Mouse (Mus musculus) stomach, postnatal 0 days (tissue): ENCODE measurements around the gene 6030408B16Rik. TPM values are rescaled to one million over a fixed set of nuclear protein-coding genes. Genes with fewer than 3 reads are reported as not detected.
A peak's percentile ranks its signal among the peaks of the same experiment; 100 is the strongest.

Source experiments
- ATAC-seq: fragments of 200-750 bp; cut with Nextera tagmentation; 2 replicates; pipeline ENCODE4 v1.8.0; 2017; ENCODE audit not compliant: low FRiP score, low TSS enrichment
- DNase-seq: peaks from one replicate; pipeline ENCODE4 v3.0.0-alpha.2; 2016; ENCODE audit warnings: low spot score
- H3K27ac ChIP-seq: fragments of 300-500 bp; sonication (generic); replicated peaks from 2 replicates; pipeline ENCODE4 v1.5.1; 2014; ENCODE audit warnings: mild to moderate bottlenecking, control low read depth
- H3K27me3 ChIP-seq: fragments of 300-500 bp; sonication (generic); 2 replicates; pipeline ENCODE4 v1.6.1; 2014; ENCODE audit warnings: low read length; ENCODE audit not compliant: control insufficient read depth, insufficient read depth
- H3K36me3 ChIP-seq: fragments of 300-500 bp; sonication (generic); 2 replicates; pipeline ENCODE4 v1.6.1; 2014; ENCODE audit warnings: low read length, mixed read lengths; ENCODE audit not compliant: control insufficient read depth, insufficient read depth
- H3K4me1 ChIP-seq: fragments of 300-500 bp; sonication (generic); replicated peaks from 2 replicates; pipeline ENCODE4 v1.6.1; 2014; ENCODE audit warnings: antibody characterized with exemption; ENCODE audit not compliant: control insufficient read depth, insufficient read depth
- H3K4me2 ChIP-seq: fragments of 300-500 bp; sonication (generic); replicated peaks from 2 replicates; pipeline ENCODE4 v1.6.1; 2014; ENCODE audit warnings: low read depth, mild to moderate bottlenecking, control low read depth, moderate library complexity
- H3K4me3 ChIP-seq: fragments of 300-500 bp; sonication (generic); 2 replicates; pipeline ENCODE4 v1.5.1; 2014; ENCODE audit warnings: low read depth, low read length, control low read depth
- H3K9ac ChIP-seq: fragments of 300-500 bp; sonication (generic); 2 replicates; pipeline ENCODE4 v1.6.1; 2014; ENCODE audit warnings: mild to moderate bottlenecking, low read length, control low read depth, mixed read lengths
- H3K9me3 ChIP-seq: fragments of 300-500 bp; sonication (generic); 2 replicates; pipeline ENCODE4 v1.6.1; 2016; ENCODE audit warnings: low read length; ENCODE audit not compliant: control insufficient read depth
- CTCF ChIP-seq: IDR thresholded peaks from 2 replicates; pipeline ENCODE4 v1.5.1; 2016; ENCODE audit warnings: antibody characterized with exemption, low read depth, mild to moderate bottlenecking, moderate library complexity
- EP300 ChIP-seq: optimal IDR thresholded peaks from 2 replicates; pipeline ENCODE3; 2016; ENCODE audit warnings: antibody characterized with exemption
- WGBS: fragments of 180-500 bp; shearing (Covaris S2); extraction: QIAGEN DNeasy Blood & Tissue Kit; methylation state at CpG from one replicate; pipeline ENCODE4 v1.1.7; 2014; 5-methylcytosine and 5-hydroxymethylcytosine counted together
- polyA plus RNA-seq: library from polyadenylated mRNA; unstranded; fragments of >200 nt; fragmentation: Nextera tagmentation; extraction: Ambion mirVana; gene quantifications from 2 replicates; pipeline ENCODE4 v1.2.1, GENCODE M21; 2015

6030408B16Rik gene
- polyA plus RNA-seq, 1 experiment from 2014 or later = 2.4 TPM

GRCm38 (mm10) chr15:101255842-101256462, 37.1 kb upstream of the 6030408B16Rik start:
- H3K9me3 ChIP-seq = no peaks in the 10 kb centered on the region
- WGBS = 81% methylated on average over 7 of the region's 7 CpGs
- H3K4me2 ChIP-seq = no peak overlapping the region
- H3K4me3 ChIP-seq = no peak overlapping the region
- no peaks in the 10 kb centered on the region for H3K27me3 ChIP-seq
- no peak for ATAC-seq
- H3K27ac ChIP-seq = no peak overlapping the region
- DNase-seq = no peak
- peaks cover 4% of the 10 kb centered on the region; the same call in 1 of the 2 replicates for H3K4me1 ChIP-seq
- no peak overlapping the region for H3K9ac ChIP-seq
- H3K36me3 ChIP-seq = no peaks in the 10 kb centered on the region
- TF ChIP-seq EP300 (no peak), CTCF (no peak)

GRCm38 (mm10) chr15:101256463-101257206, 36.4 kb upstream of the 6030408B16Rik start:
- no peaks in the 10 kb centered on the region for H3K27me3 ChIP-seq
- no peak for DNase-seq
- H3K4me2 ChIP-seq = no peak overlapping the region
- H3K36me3 ChIP-seq = no peaks in the 10 kb centered on the region
- H3K9me3 ChIP-seq = no peaks in the 10 kb centered on the region
- no peak for ATAC-seq
- no peak overlapping the region for H3K4me3 ChIP-seq
- H3K27ac ChIP-seq = no peak overlapping the region
- H3K9ac ChIP-seq = no peak overlapping the region
- peaks cover 7% of the 10 kb centered on the region; the same call in 1 of the 2 replicates for H3K4me1 ChIP-seq
- TF ChIP-seq EP300 = no peak
- TF ChIP-seq CTCF = no peak
- WGBS = 74% methylated on average over 14 of the region's 14 CpGs

- Histone ChIP-seq H3K4me1 (peaks cover 9% of the 10 kb centered on the region; the same call in 1 of the 2 replicates), H3K9me3 (no peaks in the 10 kb centered on the region), H3K27ac (no peak overlapping the region), H3K4me3 (no peak overlapping the region), H3K9ac (no peak overlapping the region), H3K4me2 (no peak overlapping the region), H3K36me3 (no peaks in the 10 kb centered on the region), H3K27me3 (no peaks in the 10 kb centered on the region)
- DNase-seq = no peak
- TF ChIP-seq EP300 = no peak
- TF ChIP-seq CTCF = no peak
- 85% methylated on average over 11 of the region's 11 CpGs for WGBS
- no peak for ATAC-seq
These were observed 34.6 kb upstream of the 6030408B16Rik start for GRCm38 (mm10) chr15:101258420-101258819.

GRCm38 (mm10) chr15:101259922-101260321, 33.1 kb upstream of the 6030408B16Rik start:
- H3K27ac ChIP-seq = peak overlapping the region; percentile 49; the same call in 1 of the 2 replicates
- no peak for ATAC-seq

GRCm38 (mm10) chr15:101260387-101260786, 32.6 kb upstream of the 6030408B16Rik start:
- Histone ChIP-seq H3K36me3 (no peaks in the 10 kb centered on the region), H3K27ac (peak overlapping the region; percentile 49; the same call in 1 of the 2 replicates), H3K4me1 (peaks cover 9% of the 10 kb centered on the region; the same call in 1 of the 2 replicates), H3K27me3 (no peaks in the 10 kb centered on the region), H3K9ac (no peak overlapping the region; the same call in 1 of the 2 replicates), H3K9me3 (no peaks in the 10 kb centered on the region), H3K4me2 (no peak overlapping the region), H3K4me3 (no peak overlapping the region)
- ATAC-seq = 0 out of 2 replicates have a peak, but pooled peaks have one; percentile 31
- DNase-seq = no peak
- TF ChIP-seq CTCF (no peak; the same call in 1 of the 2 replicates), EP300 (no peak)
- WGBS = 23% methylated on average over 10 of the region's 10 CpGs

More at GRCm38 (mm10) chr15:101259922-101260321, 33.1 kb upstream of the 6030408B16Rik start:
- H3K4me1 ChIP-seq = peaks cover 9% of the 10 kb centered on the region; the same call in 1 of the 2 replicates
- no peaks in the 10 kb centered on the region for H3K27me3 ChIP-seq
- H3K9me3 ChIP-seq = no peaks in the 10 kb centered on the region
- DNase-seq = no peak
- H3K9ac ChIP-seq = no peak overlapping the region
- H3K36me3 ChIP-seq = no peaks in the 10 kb centered on the region
- H3K4me2 ChIP-seq = no peak overlapping the region
- 66% methylated on average over 3 of the region's 3 CpGs for WGBS
- H3K4me3 ChIP-seq = no peak overlapping the region
- TF ChIP-seq CTCF (no peak), EP300 (no peak)
